Mouse (Mus musculus) forebrain, embryonic 16.5 days (tissue): ENCODE measurements at regions not wholly inside any gene's neighbourhood (a gene's known extent, or its start where the extent isn't known, plus 50 kb on each side); places are given as distances from the start of the nearest gene placed in this dataset.
A peak's percentile ranks its signal among the peaks of the same experiment; 100 is the strongest.

Experiments used
- ATAC-seq: fragments of 200-750 bp; cut with Nextera tagmentation; 2 replicates; pipeline ENCODE4 v1.8.0; 2017; ENCODE audit warnings: mild to moderate bottlenecking, moderate library complexity
- H3K27ac ChIP-seq: fragments of 300-500 bp; sonication (generic); 2 replicates; pipeline ENCODE4 v1.5.1; 2014; ENCODE audit warnings: low read length, control low read depth
- H3K27me3 ChIP-seq: fragments of 300-500 bp; sonication (generic); replicated peaks from 2 replicates; pipeline ENCODE4 v1.6.1; 2014; ENCODE audit warnings: low read length; ENCODE audit not compliant: control insufficient read depth, insufficient read depth
- H3K36me3 ChIP-seq: fragments of 300-500 bp; sonication (generic); 2 replicates; pipeline ENCODE4 v1.6.1; 2014; ENCODE audit not compliant: control insufficient read depth, insufficient read depth
- H3K4me1 ChIP-seq: fragments of 300-500 bp; sonication (generic); replicated peaks from 2 replicates; pipeline ENCODE4 v1.6.1; 2014; ENCODE audit warnings: low read length; ENCODE audit not compliant: control insufficient read depth, insufficient read depth
- H3K4me2 ChIP-seq: fragments of 300-500 bp; sonication (generic); 2 replicates; pipeline ENCODE4 v1.6.1; 2014; ENCODE audit warnings: mild to moderate bottlenecking, low read length, control low read depth
- H3K4me3 ChIP-seq: fragments of 300-500 bp; sonication (generic); replicated peaks from 2 replicates; pipeline ENCODE4 v1.5.1; 2014; ENCODE audit warnings: mild to moderate bottlenecking, low read length, control low read depth
- H3K9ac ChIP-seq: fragments of 300-500 bp; sonication (generic); replicated peaks from 2 replicates; pipeline ENCODE4 v1.6.1; 2014; ENCODE audit warnings: low read depth, low read length, control low read depth
- H3K9me3 ChIP-seq: fragments of 300-500 bp; sonication (generic); 2 replicates; pipeline ENCODE4 v1.6.1; 2016; ENCODE audit warnings: low read length; ENCODE audit not compliant: control insufficient read depth
- WGBS: fragments of 180-500 bp; shearing (Covaris S2); extraction: QIAGEN DNeasy Blood & Tissue Kit; methylation state at CpG from one replicate; pipeline ENCODE4 v1.1.7; 2014; 5-methylcytosine and 5-hydroxymethylcytosine counted together

- no peak for ATAC-seq
- Histone ChIP-seq H3K9ac (no peak overlapping the region), H3K4me3 (no peak overlapping the region), H3K27me3 (no peaks in the 10 kb centered on the region), H3K4me1 (no peaks in the 10 kb centered on the region), H3K9me3 (no peaks in the 10 kb centered on the region; the same call in 1 of the 2 replicates), H3K27ac (no peak overlapping the region), H3K4me2 (no peak overlapping the region), H3K36me3 (no peaks in the 10 kb centered on the region)
- 84% methylated on average over 4 of the region's 4 CpGs for WGBS
These were observed 195.3 kb upstream of the Atp5g3 start for GRCm38 (mm10) chr2:74106472-74106871.

GRCm38 (mm10) chr2:74099671-74100372 is 188.7 kb upstream of the Atp5g3 start:
- ATAC-seq: peak; percentile 31; the same call in 1 of the 2 replicates
- 66% methylated on average over 9 of the region's 9 CpGs for WGBS
- Histone ChIP-seq H3K9ac (no peak overlapping the region), H3K27ac (no peak overlapping the region), H3K4me3 (no peak overlapping the region), H3K4me1 (peaks cover 5% of the 10 kb centered on the region), H3K4me2 (no peak overlapping the region), H3K36me3 (no peaks in the 10 kb centered on the region), H3K9me3 (no peaks in the 10 kb centered on the region; the same call in 1 of the 2 replicates), H3K27me3 (no peaks in the 10 kb centered on the region)

- Histone ChIP-seq H3K9me3 (peaks cover 5% of the 10 kb centered on the region), H3K9ac (no peak overlapping the region), H3K27me3 (no peaks in the 10 kb centered on the region), H3K27ac (no peak overlapping the region), H3K4me1 (peaks cover 5% of the 10 kb centered on the region), H3K4me2 (no peak overlapping the region), H3K4me3 (no peak overlapping the region), H3K36me3 (no peaks in the 10 kb centered on the region)
- WGBS: 19% methylated on average over 2 of the region's 2 CpGs
- ATAC-seq: peak; percentile 75; the same call in 1 of the 2 replicates
These were observed 185.7 kb upstream of the Atp5g3 start for GRCm38 (mm10) chr2:74096809-74097208.

- Histone ChIP-seq H3K9ac (no peak overlapping the region), H3K4me1 (peaks cover 5% of the 10 kb centered on the region), H3K27ac (no peak overlapping the region), H3K9me3 (peaks cover 5% of the 10 kb centered on the region), H3K27me3 (no peaks in the 10 kb centered on the region), H3K36me3 (no peaks in the 10 kb centered on the region), H3K4me3 (no peak overlapping the region), H3K4me2 (no peak overlapping the region)
- WGBS: 91% methylated on average over 7 of the region's 7 CpGs
- no peak for ATAC-seq
These were observed 182.4 kb upstream of the Atp5g3 start for GRCm38 (mm10) chr2:74093494-74093893.

GRCm38 (mm10) chr2:74087375-74087774 is 176.2 kb upstream of the Atp5g3 start:
- WGBS: 73% methylated on average over 3 of the region's 3 CpGs
- Histone ChIP-seq H3K9me3 (no peaks in the 10 kb centered on the region), H3K4me2 (no peak overlapping the region), H3K4me3 (no peak overlapping the region), H3K9ac (no peak overlapping the region), H3K4me1 (no peaks in the 10 kb centered on the region), H3K27ac (no peak overlapping the region), H3K36me3 (no peaks in the 10 kb centered on the region), H3K27me3 (no peaks in the 10 kb centered on the region)
- no peak for ATAC-seq

- Histone ChIP-seq H3K9ac (no peak overlapping the region), H3K4me1 (no peaks in the 10 kb centered on the region), H3K9me3 (no peaks in the 10 kb centered on the region), H3K27ac (no peak overlapping the region), H3K4me2 (no peak overlapping the region), H3K36me3 (no peaks in the 10 kb centered on the region), H3K4me3 (no peak overlapping the region), H3K27me3 (no peaks in the 10 kb centered on the region)
- ATAC-seq: no peak
- 79% methylated on average over 6 of the region's 6 CpGs for WGBS
These were observed 173.8 kb upstream of the Atp5g3 start for GRCm38 (mm10) chr2:74084971-74085370.

GRCm38 (mm10) chr2:74076774-74077173 is 165.6 kb upstream of the Atp5g3 start:
- no peak overlapping the region for H3K27ac ChIP-seq
- 63% methylated on average over 4 of the region's 4 CpGs for WGBS
- no peaks in the 10 kb centered on the region for H3K36me3 ChIP-seq
- H3K4me3 ChIP-seq: no peak overlapping the region
- H3K4me2 ChIP-seq: no peak overlapping the region
- H3K27me3 ChIP-seq: no peaks in the 10 kb centered on the region
- no peak for ATAC-seq
- 0 out of 2 replicates have a peak, but pooled peaks cover 3% of the 10 kb centered on the region for H3K4me1 ChIP-seq
- no peaks in the 10 kb centered on the region for H3K9me3 ChIP-seq
- H3K9ac ChIP-seq: no peak overlapping the region

- Histone ChIP-seq H3K27ac (no peak overlapping the region), H3K36me3 (no peaks in the 10 kb centered on the region), H3K4me2 (no peak overlapping the region), H3K27me3 (0 out of 2 replicates have a peak, but pooled peaks cover under 1% of the 10 kb centered on the region), H3K9me3 (no peaks in the 10 kb centered on the region), H3K4me1 (0 out of 2 replicates have a peak, but pooled peaks cover 3% of the 10 kb centered on the region), H3K9ac (no peak overlapping the region), H3K4me3 (no peak overlapping the region)
- 59% methylated on average over 1 of the region's 1 CpGs for WGBS
- no peak for ATAC-seq
These were observed 164.4 kb upstream of the Atp5g3 start for GRCm38 (mm10) chr2:74075566-74075965.

- no peak overlapping the region for H3K9ac ChIP-seq
- no peaks in the 10 kb centered on the region for H3K36me3 ChIP-seq
- 0 out of 2 replicates have a peak, but pooled peaks cover 2% of the 10 kb centered on the region for H3K27me3 ChIP-seq
- no peak overlapping the region for H3K4me3 ChIP-seq
- H3K9me3 ChIP-seq: no peaks in the 10 kb centered on the region
- 85% methylated on average over 1 of the region's 1 CpGs for WGBS
- H3K4me1 ChIP-seq: 0 out of 2 replicates have a peak, but pooled peaks cover 3% of the 10 kb centered on the region
- ATAC-seq: no peak
- no peak overlapping the region for H3K4me2 ChIP-seq
- H3K27ac ChIP-seq: no peak overlapping the region
These were observed 162.3 kb upstream of the Atp5g3 start for GRCm38 (mm10) chr2:74073396-74073795.
